Mouse (Mus musculus) embryonic facial prominence, embryonic 10.5 days (tissue): ENCODE results near the gene Akr1b8. TPM values are rescaled to one million over a fixed set of nuclear protein-coding genes. Genes with fewer than 3 reads are reported as not detected.
"Not testable (repeated sequence)": the region's sequence is repeated elsewhere in the genome, so short reads cannot be mapped to it uniquely, and the experiment has no call there.

Source experiments
- DNase-seq: peaks from one replicate; pipeline ENCODE4 v3.0.0-alpha.2; 2017; ENCODE audit warnings: low spot score
- H3K27ac ChIP-seq: fragments of 300-500 bp; sonication (generic); replicated peaks from 2 replicates; pipeline ENCODE4 v1.5.1; 2016; ENCODE audit warnings: mild to moderate bottlenecking
- H3K27me3 ChIP-seq: fragments of 300-500 bp; sonication (generic); replicated peaks from 2 replicates; pipeline ENCODE4 v1.6.1; 2016; ENCODE audit warnings: low read depth, mild to moderate bottlenecking; ENCODE audit not compliant: poor library complexity, severe bottlenecking
- H3K36me3 ChIP-seq: fragments of 300-500 bp; sonication (generic); replicated peaks from 2 replicates; pipeline ENCODE4 v1.6.1; 2016; ENCODE audit warnings: mild to moderate bottlenecking, moderate library complexity
- H3K4me1 ChIP-seq: fragments of 300-500 bp; sonication (generic); 2 replicates; pipeline ENCODE4 v1.6.1; 2016
- H3K4me3 ChIP-seq: fragments of 300-500 bp; sonication (generic); 2 replicates; pipeline ENCODE4 v1.5.1; 2016; ENCODE audit warnings: mild to moderate bottlenecking, moderate library complexity
- H3K9me3 ChIP-seq: fragments of 300-500 bp; sonication (generic); 2 replicates; pipeline ENCODE4 v1.6.1; 2016; ENCODE audit warnings: mild to moderate bottlenecking
- WGBS: fragments of 180-500 bp; shearing (Covaris S2); methylation state at CpG from one replicate; pipeline ENCODE4 v1.1.7; 2016; 5-methylcytosine and 5-hydroxymethylcytosine counted together
- polyA plus RNA-seq: library from polyadenylated mRNA; unstranded; fragments of >200 nt; fragmentation: Nextera tagmentation; extraction: Ambion mirVana; gene quantifications from 2 replicates; pipeline ENCODE4 v1.2.1, GENCODE M21; 2016

Akr1b8 gene
- polyA plus RNA-seq, 1 experiment from 2014 or later, result 14.1 TPM

DNA sequence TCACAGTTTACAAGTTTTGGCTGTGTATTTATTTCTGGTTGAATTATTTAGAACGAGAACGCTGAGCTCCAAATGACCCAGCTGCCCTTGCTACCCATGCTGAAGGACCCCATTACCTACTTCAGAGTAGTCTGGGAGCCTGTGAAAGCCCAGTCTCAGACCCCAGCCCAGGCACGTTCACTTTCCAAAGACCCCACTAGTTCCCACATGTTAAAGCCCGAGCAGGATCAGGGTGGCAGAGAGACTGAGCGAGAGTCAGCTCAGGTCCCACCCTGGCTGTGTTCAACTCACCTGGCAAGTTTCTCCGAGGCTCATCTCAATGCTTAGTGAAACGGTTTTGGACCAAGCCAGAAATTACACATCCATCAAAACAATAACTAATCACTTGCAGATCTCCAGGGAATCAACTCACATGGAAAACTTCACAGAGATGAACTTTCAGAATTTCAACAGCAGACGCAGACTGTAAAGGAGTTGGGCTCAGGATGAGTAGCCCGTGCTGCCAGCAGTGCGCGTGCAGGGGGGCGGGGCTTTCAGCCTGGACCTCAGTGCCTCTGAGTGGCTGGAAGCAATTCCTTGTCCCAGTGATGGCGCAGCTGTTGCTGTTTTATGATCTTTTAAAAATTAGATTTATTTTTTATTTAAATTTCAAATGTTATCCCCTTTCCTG lies 30.9 kb downstream of the Akr1b8 start:
- Histone ChIP-seq H3K4me1 (peaks cover 21% of the 10 kb centered on the region), H3K27ac (peak overlapping the region; percentile 52; the same call in 1 of the 2 replicates), H3K27me3 (no peaks in the 10 kb centered on the region), H3K36me3 (peaks cover 11% of the 10 kb centered on the region), H3K9me3 (no peaks in the 10 kb centered on the region), H3K4me3 (peak overlapping the region; percentile 60)
- DNase-seq, result peak; percentile 69
- WGBS, result 2% methylated on average over 13 of the region's 13 CpGs

DNA sequence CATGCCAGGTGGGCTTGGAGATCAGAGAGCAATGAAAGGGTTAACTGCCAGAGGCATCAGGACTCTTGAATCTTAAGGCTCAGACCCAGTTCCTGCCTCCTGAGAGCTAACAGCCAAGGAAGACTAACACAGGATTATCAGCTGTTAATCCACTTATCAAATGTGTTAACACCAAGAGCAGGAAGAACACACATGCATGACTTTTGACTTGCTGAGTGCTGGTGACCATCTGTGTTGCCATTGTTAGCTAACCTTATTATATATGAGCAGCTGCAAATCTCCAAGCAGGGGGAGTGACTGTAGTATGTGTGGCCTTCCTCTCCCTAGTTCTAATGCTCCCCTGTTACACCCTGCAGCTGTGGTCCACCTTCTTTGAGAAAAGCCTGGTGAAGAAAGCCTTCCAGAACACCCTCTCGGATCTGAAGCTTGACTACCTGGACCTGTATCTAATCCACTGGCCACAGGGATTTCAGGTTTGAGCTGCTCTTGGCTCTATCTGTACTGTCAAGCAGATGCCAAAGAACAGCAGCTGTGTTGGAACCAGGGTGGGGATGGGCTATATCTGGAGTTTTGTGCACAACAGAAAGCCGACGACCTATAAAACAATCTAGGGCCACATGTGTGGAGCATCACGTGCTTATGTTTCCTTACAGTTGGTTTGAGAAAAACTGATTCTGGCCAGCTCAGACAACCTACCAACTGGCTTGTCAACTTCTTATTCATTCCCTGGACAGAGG lies 34.7 kb downstream of the Akr1b8 start:
- H3K4me3 ChIP-seq, result no peak overlapping the region
- 89% methylated on average over 4 of the region's 4 CpGs for WGBS
- H3K9me3 ChIP-seq, result peaks cover 4% of the 10 kb centered on the region; the same call in 1 of the 2 replicates
- H3K27me3 ChIP-seq, result no peaks in the 10 kb centered on the region
- peaks cover 40% of the 10 kb centered on the region for H3K36me3 ChIP-seq
- no peak for DNase-seq
- H3K4me1 ChIP-seq, result peaks cover 17% of the 10 kb centered on the region
- H3K27ac ChIP-seq, result no peak overlapping the region

DNA sequence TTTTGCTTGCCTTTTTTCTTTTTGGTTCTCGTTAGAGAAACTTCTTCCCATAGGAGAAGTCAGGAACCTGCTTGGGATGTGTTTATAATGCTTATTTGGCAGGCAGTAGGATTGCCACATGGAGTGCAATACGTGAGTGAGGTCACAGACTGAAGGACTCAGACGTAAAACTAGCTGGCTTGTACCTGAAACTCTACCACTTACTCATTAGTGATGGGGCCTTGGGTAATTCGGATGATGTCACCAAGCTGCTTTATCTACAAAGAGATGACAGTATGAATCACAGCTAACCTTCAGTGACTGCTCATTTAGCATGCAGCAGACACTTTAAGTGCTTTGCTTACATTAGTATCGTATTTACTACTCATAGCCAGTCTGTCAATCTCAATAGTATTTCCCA lies 42.0 kb downstream of the Akr1b8 start:
- no peak for DNase-seq
- WGBS, result 82% methylated on average over 5 of the region's 5 CpGs
- no peak overlapping the region for H3K27ac ChIP-seq

DNA sequence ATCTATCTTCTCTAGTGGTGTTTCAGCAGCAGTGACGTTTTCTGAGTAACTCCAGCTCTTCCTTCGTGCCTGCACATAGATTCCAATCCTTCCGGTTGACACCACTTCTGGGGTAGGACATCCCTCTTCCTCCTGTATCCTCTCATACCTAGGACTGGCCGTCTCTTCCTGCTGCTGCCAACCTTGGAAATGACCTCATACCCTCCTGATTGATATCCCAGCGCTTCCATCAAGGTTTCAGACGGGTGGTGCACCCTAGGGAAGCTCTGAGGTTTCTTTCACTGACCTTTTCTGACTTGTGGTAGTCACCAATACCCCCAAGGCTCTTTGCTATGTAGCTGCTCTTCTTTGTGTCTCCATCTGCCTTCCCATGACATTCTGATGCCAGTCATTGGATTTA lies 44.5 kb downstream of the Akr1b8 start:
- no peak for DNase-seq
- Histone ChIP-seq H3K27ac (no peak overlapping the region), H3K9me3 (no peaks in the 10 kb centered on the region), H3K36me3 (peaks cover 22% of the 10 kb centered on the region), H3K27me3 (no peaks in the 10 kb centered on the region), H3K4me3 (no peak overlapping the region), H3K4me1 (no peaks in the 10 kb centered on the region; the same call in 1 of the 2 replicates)
- WGBS, result 85% methylated on average over 6 of the region's 6 CpGs

More for the DNA sequence above, 42.0 kb downstream of the Akr1b8 start:
- peaks cover 41% of the 10 kb centered on the region for H3K36me3 ChIP-seq
- H3K4me1 ChIP-seq, result no peaks in the 10 kb centered on the region; the same call in 1 of the 2 replicates
- no peaks in the 10 kb centered on the region for H3K27me3 ChIP-seq
- H3K4me3 ChIP-seq, result no peak overlapping the region
- H3K9me3 ChIP-seq, result peaks cover 2% of the 10 kb centered on the region; the same call in 1 of the 2 replicates

DNA sequence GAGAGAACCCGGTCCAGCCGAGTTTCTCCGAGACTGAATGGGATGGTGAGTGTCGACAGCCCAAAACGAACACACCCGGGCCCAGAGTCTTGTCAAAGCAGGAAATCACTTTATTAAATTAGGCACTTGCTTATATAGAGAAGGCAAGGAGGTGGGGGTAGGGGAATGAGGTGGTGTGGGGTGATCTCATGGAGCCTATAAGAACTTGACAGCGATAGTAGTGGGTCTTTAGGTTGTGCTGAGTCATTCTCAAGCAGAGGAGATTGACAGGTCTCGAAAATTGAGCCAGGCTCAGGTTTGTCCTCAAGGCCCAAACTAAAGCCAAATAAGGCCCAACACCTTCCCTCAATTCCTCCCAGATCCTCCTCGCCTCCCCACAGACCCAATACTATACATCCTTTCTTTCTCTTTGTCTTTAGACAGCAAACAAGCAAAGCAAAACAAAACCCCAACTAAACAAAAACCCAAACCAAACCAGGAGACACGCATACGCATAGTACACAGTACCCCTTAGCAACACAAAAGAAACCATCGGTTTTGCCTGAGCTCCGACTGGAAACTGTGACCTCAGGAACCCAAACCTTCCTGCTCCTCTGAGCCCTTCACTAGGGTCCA lies 45.8 kb downstream of the Akr1b8 start:
- no peaks in the 10 kb centered on the region for H3K27me3 ChIP-seq
- no peaks in the 10 kb centered on the region; the same call in 1 of the 2 replicates for H3K4me1 ChIP-seq
- H3K9me3 ChIP-seq, result no peaks in the 10 kb centered on the region
- DNase-seq, result no peak
- no peak overlapping the region for H3K4me3 ChIP-seq
- H3K27ac ChIP-seq, result no peak overlapping the region
- H3K36me3 ChIP-seq, result peaks cover 12% of the 10 kb centered on the region
- 73% methylated on average over 13 of the region's 13 CpGs for WGBS

DNA sequence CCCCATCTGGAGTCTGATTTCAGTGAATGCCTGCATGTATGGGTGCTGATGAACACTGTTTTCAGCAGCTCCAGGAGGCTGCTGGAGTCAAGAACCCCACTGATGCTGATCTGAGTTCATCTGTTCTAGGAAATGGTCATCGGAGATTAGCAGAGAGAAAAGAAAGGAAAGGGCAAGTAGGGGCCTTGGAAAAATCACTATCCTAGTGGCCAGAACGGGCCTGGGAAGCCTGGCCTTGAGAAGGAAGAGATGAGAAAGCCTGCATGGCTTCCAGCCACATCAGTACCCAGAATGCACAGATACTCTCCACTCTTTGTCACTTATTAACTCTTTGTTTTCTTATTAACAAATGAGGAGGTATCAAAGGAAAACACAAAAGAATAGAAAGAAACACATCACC lies 46.8 kb downstream of the Akr1b8 start:
- H3K4me3 ChIP-seq, result no peak overlapping the region
- no peak for DNase-seq
- no peaks in the 10 kb centered on the region; the same call in 1 of the 2 replicates for H3K4me1 ChIP-seq
- 88% methylated on average over 2 of the region's 2 CpGs for WGBS
- peaks cover 10% of the 10 kb centered on the region; the same call in 1 of the 2 replicates for H3K36me3 ChIP-seq
- no peaks in the 10 kb centered on the region for H3K9me3 ChIP-seq
- no peaks in the 10 kb centered on the region for H3K27me3 ChIP-seq
- no peak overlapping the region for H3K27ac ChIP-seq

DNA sequence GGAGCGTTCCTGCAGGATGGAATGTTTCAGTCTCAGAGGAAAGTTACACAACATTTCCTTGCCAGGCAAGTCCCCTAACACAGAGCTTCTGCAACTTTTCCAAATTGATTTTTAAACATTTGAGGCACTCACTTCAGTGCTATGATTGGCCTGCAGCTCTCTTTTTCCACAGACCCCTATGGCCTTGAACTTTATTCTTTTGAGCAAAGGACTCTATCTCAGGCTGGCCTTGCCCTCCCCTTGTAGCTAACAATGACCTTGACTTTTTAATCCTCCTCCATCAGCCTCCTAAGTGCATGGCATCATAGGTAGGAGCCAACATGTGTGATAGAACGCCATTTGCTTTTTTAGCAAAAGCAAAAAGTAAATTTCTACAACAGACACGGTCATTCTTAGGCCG lies 52.8 kb downstream of the Akr1b8 start:
- no peak overlapping the region for H3K4me3 ChIP-seq
- no peaks in the 10 kb centered on the region for H3K27me3 ChIP-seq
- H3K4me1 ChIP-seq, result no peaks in the 10 kb centered on the region
- no peak overlapping the region for H3K27ac ChIP-seq
- no peak for DNase-seq
- 92% methylated on average over 4 of the region's 4 CpGs for WGBS
- H3K9me3 ChIP-seq, result peaks cover 4% of the 10 kb centered on the region; the same call in 1 of the 2 replicates
- H3K36me3 ChIP-seq, result no peaks in the 10 kb centered on the region

DNA sequence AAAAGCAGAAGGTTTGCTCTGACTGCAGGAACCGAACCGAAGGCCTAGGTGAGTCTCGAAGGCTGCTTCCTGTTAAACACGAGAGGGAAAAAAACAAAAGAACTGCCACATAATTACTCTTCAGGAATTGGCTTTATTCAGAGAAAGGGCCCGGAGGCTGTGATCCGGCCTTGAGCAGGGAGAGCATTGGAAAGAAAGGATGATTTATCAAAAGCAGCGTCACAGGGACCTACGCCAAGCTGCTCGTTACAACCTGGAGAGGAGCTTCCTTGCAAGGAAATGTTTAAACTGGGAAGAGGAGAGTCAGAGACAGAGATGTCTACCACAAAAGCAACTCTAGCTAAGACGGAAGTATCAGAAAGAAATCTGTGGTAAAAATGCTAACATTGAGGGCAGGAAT lies 53.5 kb downstream of the Akr1b8 start:
- 83% methylated on average over 10 of the region's 10 CpGs for WGBS
- DNase-seq, result no peak

DNA sequence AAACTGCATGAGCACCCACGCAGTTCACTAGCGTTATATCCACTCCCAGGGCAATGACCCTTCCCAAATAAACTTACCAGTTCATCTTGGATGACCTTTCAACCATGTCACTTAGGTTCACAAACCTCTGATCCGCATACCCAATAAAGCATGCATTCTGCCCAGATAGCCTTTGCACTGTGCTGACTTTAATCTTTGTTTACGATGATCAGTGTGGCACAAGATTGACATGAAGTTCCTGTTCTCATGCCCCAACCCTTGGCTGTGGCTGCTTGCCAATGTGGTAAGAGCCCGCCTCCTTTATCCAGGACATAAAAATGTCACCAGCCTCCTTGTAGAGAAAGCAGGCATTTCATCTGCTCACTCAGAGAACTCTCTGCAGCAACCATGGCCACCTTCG lies 58.1 kb downstream of the Akr1b8 start, which contains the start of gene Akr1b7:
Akr1b7 (plus strand) TSS at position 312 of the 400 bp plus-strand sequence.
- DNase-seq, result no peak
- Histone ChIP-seq H3K9me3 (no peaks in the 10 kb centered on the region), H3K36me3 (no peaks in the 10 kb centered on the region), H3K27me3 (no peaks in the 10 kb centered on the region), H3K4me3 (no peak within 1 kb of the TSS), H3K4me1 (no peaks in the 10 kb centered on the region), H3K27ac (no peak within 1 kb of the TSS)
- WGBS, result 84% methylated on average over 6 of the region's 6 CpGs

More for the DNA sequence above, 53.5 kb downstream of the Akr1b8 start:
- no peaks in the 10 kb centered on the region for H3K27me3 ChIP-seq
- no peak overlapping the region for H3K4me3 ChIP-seq
- H3K36me3 ChIP-seq, result no peaks in the 10 kb centered on the region
- H3K9me3 ChIP-seq, result peaks cover 4% of the 10 kb centered on the region; the same call in 1 of the 2 replicates
- no peaks in the 10 kb centered on the region for H3K4me1 ChIP-seq
- H3K27ac ChIP-seq, result no peak overlapping the region

DNA sequence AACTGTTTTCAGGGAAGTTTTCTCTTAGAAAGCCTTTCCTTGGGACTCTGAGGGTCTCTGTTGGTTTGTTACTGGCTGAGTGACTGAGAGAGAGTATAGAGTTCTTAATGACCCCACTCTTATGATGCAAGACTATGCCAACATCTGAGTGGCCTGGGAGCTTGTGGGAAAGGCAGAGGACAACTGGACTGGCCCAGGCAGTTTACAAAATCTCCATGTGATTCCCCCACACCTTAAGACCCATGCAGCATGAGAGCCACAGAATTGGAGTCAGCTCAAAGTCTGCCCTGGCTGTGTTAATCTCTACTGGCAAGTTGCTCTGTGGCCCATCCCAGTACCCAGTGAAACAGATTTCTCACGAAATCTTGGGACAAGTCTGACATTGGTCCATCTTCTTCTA lies 58.8 kb downstream of the Akr1b8 start:
- Histone ChIP-seq H3K27ac (no peak overlapping the region), H3K27me3 (no peaks in the 10 kb centered on the region), H3K36me3 (no peaks in the 10 kb centered on the region), H3K9me3 (no peaks in the 10 kb centered on the region), H3K4me1 (no peaks in the 10 kb centered on the region), H3K4me3 (no peak overlapping the region)
- WGBS, result 72% methylated on average over 1 of the region's 1 CpGs
- no peak for DNase-seq

DNA sequence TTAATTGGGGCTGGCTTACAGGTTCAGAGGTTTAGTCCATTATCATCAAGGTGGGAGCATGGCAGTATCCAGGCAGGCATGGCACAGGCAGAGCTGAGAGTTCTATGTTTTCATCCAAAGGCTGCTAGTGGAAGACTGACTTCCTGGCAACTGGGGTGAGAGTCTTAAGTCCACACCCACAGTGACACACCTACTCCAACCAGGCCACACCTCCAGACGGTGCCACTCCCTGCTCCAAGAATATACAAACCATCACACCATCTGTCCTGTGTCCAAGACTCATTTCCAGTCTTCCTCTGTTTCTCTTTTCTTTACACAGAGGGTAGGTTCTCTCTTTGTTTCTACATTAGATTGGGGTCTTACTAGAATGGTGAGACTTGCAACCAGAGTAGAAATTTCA lies 59.5 kb downstream of the Akr1b8 start:
- WGBS, result 73% methylated on average over 1 of the region's 1 CpGs
- not testable (repeated sequence) for H3K27ac ChIP-seq, H3K9me3 ChIP-seq, H3K27me3 ChIP-seq, H3K36me3 ChIP-seq, DNase-seq, H3K4me1 ChIP-seq, H3K4me3 ChIP-seq

DNA sequence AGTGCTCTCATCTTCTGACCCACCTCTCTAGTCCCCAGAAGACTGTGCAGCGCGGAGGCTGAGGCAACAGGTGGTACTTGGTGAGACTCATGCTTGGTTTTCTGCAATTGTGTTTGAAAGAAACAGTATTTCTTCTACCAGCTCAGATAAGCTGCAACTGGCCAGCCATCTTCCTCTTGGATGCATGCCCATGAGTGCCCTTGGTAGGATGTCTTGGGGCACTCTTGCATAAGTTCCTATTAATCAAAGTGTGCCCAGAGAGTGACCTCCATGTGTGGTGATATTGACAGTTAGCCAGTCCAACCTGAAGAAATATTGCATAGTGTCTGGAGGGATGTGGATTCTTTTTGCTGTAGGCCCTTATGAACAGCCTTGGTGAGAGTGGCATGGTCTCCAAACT lies 62.6 kb downstream of the Akr1b8 start:
- no peaks in the 10 kb centered on the region for H3K4me1 ChIP-seq
- no peaks in the 10 kb centered on the region for H3K27me3 ChIP-seq
- DNase-seq, result no peak
- no peaks in the 10 kb centered on the region for H3K9me3 ChIP-seq
- H3K27ac ChIP-seq, result no peak overlapping the region
- no peaks in the 10 kb centered on the region for H3K36me3 ChIP-seq
- WGBS, result 98% methylated on average over 2 of the region's 2 CpGs
- no peak overlapping the region for H3K4me3 ChIP-seq
